Mouse (Mus musculus): ENCODE data around the gene Dlat. TPM values are rescaled to one million over a fixed set of nuclear protein-coding genes. Genes with fewer than 3 reads are reported as not detected.
"Not testable (repeated sequence)": the region's sequence is repeated elsewhere in the genome, so short reads cannot be mapped to it uniquely, and the experiment has no call there.

The Dlat gene
- polyA plus RNA-seq, 1 experiment: 42.8 TPM

DNA sequence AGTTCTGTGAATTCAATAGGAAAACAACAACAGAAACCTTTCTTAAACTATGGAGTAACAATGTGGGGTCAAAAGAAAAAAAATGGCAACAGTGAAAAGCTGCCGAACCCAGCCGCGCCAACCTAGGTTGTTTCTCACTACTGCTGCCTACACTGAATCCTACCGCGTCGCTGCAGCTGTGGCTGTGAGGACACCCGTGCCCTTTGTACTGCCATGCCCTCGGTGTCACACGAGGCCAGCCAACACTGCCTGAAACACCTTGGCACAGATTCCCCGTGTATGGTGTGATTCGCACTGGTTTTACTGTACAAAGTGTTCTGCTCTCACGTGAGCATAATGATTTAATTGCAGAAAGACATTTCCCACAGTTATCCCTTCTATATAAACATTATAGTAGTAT, 851 bp upstream of the Dlat start:
- DNase-seq (ENCODE audit: low spot score): no peak

DNA sequence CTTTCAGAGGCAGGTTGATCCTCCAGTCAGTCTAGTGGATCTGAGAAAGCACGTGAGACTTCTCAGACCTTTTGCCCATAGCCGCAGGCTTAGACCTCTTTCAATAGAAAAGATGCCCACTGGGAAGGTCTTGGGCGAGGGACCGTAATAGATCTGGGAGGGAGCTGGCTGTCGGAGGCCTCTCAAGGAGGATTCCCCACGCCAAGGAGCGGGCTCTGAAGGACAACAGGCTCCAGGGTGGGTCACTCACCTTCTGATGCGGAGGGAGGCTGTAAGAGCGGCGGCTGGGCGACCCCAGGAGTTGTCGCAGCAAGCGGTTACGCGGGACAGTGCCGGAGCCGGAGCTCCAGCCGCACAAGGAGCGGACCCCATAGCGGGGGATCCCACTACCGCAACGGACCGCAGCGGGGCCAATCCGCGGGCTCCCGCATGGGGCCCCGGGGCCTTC, 615 bp downstream of the Dlat start:
- no peak for DNase-seq (ENCODE audit: low spot score)

DNA sequence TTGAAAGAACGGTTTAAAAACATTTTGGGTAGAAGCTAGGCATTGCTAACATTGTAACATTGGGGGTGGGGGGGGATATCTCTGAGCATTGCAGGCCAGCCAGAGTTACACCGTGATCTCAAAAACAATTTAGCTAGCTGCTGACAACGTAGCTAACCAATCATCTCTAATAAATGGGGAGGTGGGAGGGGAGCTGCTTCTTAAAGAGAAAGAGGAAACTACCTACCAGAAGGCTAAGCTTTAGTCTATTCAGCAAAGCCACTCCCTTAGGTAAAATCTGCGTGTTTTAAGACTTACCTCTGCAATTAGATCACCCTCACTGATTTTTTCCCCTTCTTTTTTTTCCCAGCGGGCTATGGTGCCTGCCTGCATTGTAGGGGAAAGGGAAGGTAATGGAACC, 1.2 kb downstream of the Dlat start:
- DNase-seq (ENCODE audit: low spot score): no peak

DNA sequence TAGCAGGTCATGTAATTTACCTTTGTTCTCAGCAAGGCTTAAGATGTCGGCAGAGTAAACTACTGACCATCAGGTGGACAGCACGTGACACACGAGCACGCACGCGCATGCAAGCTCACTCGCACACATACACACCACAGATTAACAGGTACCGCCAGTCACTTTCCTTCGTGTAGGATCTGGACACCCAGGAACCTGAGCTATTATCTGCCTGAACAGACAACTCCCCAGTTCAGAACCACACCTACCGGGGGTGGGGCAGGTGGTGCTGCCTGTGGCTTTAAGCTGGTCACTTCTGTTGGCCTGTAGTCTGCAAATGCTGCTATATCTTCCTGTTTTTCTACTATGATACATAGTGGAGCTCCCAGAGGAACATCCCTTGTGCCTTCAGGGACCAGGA, 9.1 kb downstream of the Dlat start:
- no peak for DNase-seq (ENCODE audit: low spot score)

DNA sequence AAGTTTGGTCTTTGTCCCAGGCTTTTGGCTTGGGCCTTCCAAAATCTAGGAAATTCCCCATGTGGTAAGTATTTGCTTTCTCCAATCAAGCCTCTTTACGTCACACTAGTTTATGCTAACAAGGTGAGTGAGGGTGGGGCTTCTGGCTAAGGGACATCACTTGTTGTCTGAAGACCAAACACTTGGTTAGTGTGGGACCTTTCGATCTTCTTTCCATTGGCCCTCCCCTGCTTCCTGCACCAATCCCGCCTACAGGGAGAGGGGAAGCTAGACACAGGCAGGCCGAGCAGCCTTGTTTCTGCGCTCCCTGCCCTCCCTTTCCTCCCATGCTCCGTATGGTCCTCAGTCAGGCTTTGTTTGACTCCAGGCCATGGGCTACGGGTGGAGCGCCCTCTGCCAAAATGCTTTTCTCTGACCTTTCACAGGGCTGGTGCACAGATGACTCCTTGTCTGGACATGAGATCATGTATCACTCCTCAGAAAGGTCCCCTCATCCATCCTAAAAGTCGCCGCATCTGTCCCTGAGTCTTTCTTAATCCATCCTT, 12.7 kb downstream of the Dlat start:
- DNase-seq (ENCODE audit: low spot score): no peak

DNA sequence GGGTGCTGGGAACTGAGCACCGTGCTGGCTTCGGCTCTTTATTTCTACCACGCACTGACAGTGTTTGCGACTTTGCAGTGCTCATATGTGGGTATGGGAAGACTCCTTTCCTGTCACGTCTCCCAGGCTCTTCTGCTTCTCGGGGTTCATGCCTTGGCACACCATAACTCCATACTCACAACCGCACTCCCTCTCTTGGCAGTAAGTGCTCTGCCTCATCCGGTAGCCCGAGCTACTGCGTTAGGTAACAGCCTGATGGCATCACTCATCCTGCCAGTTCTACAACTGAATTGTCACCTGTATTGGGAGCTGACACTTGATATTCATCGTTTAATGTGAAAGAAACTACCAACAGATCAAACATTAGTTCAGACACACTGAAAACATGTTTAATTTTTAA, 25.3 kb downstream of the Dlat start:
- DNase-seq (ENCODE audit: low spot score): no peak

DNA sequence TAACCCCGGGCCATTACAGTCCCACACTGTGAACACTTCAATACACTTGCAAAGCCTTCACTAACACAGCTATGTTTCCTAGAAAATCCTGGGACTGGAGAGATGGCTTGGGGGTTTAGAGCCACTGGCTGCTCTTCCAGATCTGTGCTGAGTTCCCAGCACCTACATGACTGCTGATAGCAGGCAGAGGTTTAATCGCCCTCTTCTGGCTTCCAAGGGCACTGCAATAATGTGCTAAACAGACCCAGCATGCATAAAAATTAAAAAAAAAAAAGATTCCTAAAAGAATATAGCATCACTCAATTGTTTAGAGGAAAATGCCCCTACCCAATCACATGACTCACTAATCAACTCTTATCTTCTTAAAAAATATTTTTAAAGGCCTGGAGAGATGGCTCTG, 26.5 kb downstream of the Dlat start:
- no peak for DNase-seq (ENCODE audit: low spot score)

DNA sequence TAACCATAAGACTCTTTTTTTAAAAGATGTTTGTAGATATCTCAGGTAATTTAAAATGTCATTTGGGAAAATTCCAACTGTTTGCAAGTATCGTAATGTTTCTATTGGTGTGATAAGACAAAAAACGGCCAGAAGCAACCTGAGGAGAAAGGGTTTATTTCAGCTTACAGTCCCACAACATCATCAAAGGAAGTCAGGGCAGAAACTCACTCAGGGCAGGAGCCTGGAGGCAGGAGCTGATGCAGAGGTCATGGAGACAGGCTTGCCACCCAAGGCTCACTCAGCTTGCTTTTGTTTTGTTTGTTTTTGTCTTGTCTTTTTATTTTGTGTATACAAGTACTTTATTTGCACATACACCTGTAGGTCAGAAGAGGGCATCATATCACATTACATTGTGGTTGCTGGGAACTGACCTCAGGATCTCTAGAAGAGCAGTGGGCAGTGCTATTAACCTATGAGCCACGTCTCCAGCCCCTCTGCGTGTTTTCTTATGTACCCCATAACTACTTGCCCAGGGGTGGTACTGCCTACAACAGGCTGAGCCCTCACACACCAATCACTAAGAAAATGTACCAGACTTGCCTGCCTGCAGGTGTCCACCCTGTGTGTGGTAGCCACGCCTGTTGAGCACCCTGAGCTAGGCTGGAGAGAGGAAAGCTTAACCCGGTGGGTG, 27.4 kb downstream of the Dlat start:
- no peak for DNase-seq (ENCODE audit: low spot score)

DNA sequence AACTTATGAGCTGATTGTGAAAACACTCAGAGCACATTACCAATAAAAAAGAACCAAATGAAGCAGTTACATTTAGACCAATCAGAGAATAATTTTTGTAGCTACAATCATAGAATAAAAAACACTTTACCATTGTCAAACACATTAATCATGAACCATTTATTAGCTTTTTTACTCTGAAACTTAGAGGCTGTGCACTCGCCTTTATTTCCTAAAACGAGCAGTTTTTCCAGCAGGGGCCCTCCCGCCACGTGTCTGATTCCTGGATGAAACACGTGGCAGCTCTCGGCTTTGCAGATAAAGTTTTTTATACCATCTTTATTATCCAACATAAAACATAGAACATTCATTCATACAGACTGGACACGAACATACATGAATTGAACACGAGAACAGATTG, 28.7 kb downstream of the Dlat start:
- not testable (repeated sequence) for DNase-seq (ENCODE audit: low spot score)

DNA sequence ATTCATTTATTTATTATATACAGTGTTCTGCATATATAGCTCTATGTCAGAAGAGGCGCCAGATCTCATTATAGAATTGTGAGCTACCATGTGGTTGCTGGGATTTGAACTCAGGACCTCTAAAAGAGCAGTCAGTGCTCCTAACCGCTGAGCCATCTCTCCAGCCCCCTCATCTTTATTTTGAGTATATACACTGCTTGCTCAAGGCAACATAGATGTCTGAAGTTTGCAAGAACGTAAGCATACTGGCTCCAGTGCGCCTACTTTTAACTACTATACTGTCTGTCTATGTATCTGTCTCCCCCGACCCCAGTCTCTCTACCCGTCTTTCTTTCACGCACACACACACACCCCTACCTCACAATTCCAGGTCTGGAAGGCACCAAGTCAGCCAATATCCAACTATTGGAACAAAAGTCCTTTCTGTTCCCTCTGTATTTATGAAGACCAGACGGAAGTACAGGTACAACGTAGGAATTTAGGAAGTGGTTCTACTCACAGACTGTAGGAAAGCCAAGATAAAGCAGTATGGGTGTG, 41.7 kb downstream of the Dlat start:
- no peak for DNase-seq (ENCODE audit: low spot score)

DNA sequence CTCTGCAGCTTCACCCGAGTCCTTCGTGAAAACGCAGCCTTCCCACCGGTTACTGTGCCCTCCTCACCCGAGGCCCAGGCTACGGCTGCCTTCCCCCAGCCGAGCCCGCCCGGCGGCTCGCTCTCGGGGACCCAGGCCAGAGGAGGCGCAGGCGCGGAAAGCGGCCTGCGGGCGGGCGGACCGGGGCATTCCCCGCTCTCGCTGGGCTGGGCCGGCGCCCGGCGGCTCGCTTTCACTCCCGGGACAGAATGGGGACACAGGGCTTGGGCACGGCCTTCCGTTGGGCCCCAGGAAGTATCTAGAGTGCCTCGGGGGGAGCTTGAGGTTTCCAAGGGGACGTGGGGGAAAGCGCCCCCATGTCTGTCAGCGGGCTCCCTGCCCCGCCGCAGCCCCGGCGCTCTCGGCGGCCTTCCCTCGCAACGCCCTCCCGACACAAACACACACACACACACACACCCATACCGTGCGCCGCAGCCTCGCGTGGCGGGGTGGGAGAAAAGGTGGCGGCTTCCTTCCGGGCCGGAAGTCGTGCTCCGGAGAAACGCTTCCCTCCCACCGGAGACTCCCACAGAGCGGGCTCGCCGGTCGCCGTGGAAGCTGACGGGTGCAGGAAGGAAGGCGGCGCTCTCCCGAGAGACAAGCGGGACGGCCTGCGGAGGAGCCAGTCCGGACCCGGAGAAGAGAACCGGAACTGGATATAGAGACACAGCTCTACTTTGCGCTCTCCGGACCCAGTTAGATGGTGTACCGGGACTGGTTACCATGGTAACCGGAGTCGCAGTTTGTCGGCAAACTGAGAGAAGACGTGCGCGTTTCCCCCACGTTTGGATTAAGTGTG, 42.6 kb downstream of the Dlat start, which contains the start of the genes Pih1d2 and Nkapd1:
Gene Pih1d2, plus strand, starts transcription at position 556 of the 838 bp plus-strand sequence.
Gene Nkapd1, minus strand, starts transcription at position 699 of the 838 bp plus-strand sequence.
- DNase-seq (ENCODE audit: low spot score): peak; percentile 83

DNA sequence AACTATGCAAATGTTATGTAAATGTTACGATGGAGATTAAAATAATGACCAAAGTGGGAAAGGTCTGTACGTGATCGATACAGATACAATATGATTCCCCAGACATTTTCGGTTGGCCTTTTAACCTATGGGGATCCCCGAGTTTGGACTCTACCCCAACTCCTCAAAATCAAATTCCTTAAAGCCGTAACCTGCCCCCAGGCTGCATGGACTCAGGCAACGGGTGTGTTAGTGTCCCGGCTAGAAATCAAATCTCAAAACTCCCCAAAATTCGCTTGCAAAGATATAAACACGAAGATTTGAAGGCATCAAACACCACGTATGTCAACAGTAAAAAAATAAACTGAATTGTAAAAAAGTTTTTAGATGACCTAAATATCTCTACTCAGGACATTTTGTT, 43.4 kb downstream of the Dlat start:
- DNase-seq (ENCODE audit: low spot score): no peak

DNA sequence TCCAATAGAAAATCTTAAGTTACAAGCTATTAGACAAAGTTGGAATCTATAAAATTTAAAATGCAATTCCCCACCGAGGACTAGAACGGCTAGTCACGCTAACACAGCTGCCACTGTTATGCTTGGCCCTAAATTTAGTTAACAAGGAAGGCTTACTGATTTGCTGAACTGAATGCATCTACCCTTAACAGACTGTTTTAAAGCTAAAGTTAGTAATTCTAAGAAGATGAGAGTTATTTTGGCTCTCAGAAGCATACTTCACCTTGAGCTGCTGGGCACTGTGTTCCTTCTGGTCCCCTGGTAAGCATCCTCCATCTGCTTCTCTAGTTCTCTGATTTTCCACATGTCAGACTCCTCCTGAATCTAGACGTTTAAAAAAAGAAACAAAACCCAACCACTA, 47.5 kb downstream of the Dlat start:
- DNase-seq (ENCODE audit: low spot score): no peak

DNA sequence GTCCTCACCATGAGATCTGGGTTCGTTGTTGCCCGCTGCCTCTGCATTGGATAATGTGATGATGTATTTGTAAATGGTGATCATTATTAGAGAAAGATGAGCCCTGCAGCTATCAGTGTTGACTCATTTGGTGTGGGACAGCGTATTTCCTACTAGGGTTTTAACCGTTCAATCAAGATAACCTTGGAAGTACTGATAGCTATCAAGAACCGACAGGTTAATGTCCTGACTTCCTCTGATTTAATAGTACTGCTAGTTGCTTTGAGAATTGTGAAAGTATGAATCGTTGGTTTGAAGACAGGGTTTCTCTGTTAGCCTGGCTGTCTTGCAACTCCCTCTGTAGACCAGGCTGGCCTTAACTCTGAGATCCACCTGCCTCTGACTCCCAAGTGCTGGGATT, 55.2 kb downstream of the Dlat start:
- no peak for DNase-seq (ENCODE audit: low spot score)

DNA sequence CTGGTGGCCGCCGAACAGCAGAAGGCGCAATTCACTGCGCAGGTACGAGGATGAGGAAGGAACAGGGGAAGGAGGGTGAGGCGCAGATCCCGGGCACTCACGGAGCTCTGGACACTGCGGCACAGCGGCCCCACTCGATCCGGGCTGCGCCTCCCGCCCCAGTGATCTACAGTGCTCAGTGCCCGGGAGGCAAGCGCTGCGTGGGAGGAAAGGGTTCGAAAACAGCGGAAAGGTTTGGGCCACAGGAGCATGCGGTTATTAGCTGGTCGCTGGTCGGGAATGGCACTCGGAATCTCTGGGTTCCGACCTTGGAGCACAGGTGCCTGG, 55.6 kb downstream of the Dlat start:
- DNase-seq (ENCODE audit: low spot score): no peak

DNA sequence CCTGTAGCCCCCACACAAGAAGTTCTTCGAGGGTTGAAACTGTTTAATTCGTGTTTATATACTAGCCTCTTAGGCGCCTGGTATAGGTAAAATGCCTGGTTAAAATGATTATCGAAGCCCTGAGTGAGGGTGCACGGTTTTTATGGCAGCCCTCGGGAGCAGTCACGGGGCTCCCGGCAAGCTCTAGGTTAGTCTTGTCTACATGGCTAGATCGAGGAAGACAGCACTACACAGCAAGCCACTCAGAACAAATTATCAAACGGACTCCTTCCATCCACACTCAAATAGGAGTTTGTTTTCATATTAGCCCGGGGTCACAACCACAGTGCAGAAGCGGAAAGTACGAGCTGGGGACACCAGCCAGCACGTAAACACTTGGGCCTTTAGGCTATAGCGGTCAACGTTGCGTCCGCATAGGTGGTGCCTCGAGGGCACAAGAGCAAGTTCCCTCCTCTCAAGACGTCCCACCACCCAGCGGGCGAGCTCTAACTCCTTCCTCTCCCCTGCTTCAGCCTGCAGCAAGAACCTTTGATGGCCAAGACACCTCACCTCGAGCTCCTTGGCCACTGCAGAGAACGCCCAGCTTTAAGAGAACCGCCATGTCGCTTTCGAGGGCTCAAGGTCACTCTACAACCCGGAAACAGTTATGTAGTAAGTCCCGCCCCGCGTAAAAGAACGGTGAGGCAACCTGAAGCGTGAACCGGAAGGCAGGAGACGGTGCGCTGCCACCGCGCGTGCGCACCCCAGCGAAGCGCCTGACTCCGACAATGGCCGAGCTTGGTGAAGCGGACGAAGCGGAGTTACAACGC, 56.2 kb downstream of the Dlat start, which contains the start of the genes Sdhd and Timm8b:
Gene Sdhd, minus strand, starts transcription at position 624 of the 809 bp plus-strand sequence.
Gene Timm8b, plus strand, starts transcription at position 722 of the 809 bp plus-strand sequence.
- peak; percentile 89 for DNase-seq (ENCODE audit: low spot score)

DNA sequence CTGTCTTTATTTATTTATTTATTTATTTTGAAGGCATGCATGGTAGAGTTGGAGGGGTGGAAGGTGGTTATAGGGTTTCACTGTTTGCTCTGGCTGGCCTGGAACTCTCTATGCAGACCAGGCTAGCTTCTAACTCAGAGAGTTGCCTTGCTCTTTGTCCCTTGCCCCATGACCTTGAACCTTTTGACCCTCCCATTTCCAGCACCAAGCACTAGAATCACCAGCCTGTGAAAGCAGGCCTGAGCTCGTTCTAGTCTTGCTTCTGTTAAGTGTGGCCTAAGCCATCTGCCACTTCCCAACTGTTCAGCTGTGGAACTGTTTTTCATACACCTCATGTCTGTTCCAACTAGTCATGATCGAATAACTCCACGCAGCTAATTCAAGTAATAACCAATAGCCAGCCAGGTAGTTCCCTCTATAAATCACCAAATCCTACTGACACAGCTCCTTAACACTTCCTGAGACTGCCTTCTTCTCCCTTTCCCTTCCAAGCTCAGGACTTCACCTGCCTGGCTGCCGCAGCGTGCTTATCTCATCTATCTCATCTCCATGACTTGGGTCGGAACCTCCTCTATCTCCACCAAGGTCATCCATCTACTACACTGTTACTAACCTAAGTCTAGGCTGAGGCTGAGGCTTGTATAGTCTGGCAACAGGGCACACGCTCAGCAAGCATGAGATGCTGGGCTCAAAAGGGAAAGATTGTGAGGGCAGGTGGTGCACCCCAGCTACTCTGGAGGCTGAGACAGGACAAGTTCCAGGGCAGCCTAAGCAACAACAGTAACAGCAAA, 57.3 kb downstream of the Dlat start:
- DNase-seq (ENCODE audit: low spot score): no peak

DNA sequence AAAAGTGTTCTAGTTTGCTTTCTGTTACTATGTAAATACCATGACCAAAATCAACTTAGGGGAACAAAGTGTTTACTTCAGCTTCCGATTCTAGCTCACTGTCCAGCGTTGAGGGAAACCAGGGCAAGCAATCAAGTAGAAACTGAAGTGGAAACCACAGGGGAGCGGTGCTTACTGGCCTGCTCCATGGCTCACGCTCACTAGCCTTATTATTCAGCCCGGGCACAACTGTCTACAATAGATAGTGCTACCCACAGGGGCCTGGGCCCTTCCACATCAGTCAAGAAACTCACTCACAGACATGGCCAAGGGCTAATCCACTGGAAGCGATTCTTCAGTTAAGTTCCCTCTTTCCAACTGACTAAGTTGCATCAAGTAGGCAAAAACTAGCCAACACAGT, 58.0 kb downstream of the Dlat start:
- DNase-seq (ENCODE audit: low spot score): no peak

DNA sequence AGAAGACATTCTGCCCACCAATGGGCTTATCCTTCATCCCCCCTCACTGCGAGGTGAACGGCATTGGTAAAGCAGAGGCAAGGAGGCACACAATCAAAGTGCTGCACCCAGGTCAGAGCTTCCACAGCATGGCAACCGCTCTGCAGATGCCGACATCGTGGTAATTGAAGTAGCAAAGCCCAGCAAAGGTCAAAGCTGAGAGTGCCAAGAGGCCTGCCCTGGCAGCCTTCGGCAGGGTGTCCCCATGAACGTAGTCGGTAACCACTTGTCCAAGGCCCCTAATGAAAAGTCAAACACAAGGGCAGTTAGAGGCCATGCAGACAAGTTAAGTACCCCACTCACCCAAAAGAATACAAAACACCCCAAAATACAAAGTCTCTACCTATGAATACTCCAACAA, 62.6 kb downstream of the Dlat start:
- DNase-seq (ENCODE audit: low spot score): no peak

DNA sequence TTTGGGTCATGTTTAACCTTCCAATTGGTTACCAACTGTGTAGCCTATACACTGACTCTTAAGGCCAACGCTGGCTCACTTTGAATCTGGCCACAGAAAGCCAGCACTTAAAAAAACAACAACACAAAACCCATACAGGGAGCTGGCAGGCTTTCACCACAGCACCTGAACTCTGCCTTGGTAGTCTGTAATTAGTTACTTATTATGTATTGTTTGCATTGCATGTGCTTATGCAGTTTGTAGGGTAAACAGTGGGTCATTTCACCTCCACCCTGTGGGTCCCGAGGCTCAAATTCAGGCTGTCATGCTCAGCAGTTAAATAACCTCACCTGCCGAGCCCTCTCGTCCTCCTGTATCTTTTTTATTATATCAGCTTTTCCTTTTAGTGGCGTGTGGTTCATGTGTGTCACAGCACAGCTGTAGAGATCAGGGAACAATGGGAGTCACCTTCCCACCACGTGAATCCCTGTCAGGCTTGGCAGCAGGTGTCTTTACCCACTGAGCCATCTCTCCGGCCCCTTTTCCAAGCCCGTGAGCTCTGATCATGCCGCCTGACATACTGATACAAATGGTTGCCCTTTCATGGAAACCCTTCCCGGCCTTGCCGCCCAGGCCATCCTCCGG, 64.7 kb downstream of the Dlat start:
- no peak for DNase-seq (ENCODE audit: low spot score)

Data from urinary bladder, adult 2 months (tissue).